Mouse (Mus musculus): Measurements from ENCODE around the gene Cntn4.

DNA sequence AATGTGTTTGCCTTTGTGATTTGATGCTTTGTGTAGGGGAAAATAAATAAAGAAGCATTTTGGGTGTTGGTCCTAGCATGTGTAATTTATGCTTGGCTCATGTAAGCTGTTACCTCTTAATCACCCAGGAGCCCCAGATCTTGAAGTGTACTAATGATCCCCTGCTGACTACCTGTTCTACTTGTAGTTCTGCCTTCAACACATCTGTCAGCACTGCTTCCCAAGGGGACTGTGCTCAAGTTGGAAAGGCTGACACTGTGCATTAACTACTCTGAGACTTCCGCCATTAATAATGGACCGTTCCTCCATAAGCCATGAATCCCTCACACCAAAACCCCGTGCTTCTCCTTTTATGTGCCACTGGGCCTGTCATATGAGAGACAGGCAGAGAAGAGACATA is 778.2 kb downstream of the Cntn4 start:
- TF ChIP-seq POLR2A (IDR thresholded peaks at IDR 0.05; ENCODE audit: control insufficient read depth, extremely low read depth, insufficient read depth, low read length, poor library complexity) (no peak), CTCF (IDR thresholded peaks at IDR 0.05; ENCODE audit: borderline replicate concordance, control insufficient read depth, extremely low read depth, insufficient read depth, low read length, poor library complexity) (no peak)

All from thymus, adult 2 months (tissue).